Mouse (Mus musculus): ENCODE measurements around the gene Nde1.

Gene Nde1

DNA sequence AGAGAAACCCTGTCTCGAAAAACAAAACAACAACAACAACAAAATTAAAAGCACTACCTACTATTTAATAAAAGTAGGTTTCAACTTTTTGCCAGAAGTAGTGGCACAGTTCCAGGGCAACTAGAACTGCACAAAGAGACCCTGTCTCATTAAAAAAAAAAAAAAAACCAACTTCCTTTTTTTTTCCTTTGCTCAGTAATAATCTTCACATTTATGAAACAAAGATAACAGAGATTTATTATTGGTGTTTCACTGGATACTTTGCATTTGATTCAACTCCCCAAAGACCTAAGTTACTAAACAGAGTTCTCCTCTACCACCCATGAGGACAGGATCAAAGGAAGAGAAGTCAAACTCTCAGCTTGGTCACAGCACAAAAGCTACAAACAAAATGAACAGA lies 2.1 kb upstream of the Nde1 start:
- DNase-seq (ENCODE audit: extremely low read depth, low read depth) = no peak

DNA sequence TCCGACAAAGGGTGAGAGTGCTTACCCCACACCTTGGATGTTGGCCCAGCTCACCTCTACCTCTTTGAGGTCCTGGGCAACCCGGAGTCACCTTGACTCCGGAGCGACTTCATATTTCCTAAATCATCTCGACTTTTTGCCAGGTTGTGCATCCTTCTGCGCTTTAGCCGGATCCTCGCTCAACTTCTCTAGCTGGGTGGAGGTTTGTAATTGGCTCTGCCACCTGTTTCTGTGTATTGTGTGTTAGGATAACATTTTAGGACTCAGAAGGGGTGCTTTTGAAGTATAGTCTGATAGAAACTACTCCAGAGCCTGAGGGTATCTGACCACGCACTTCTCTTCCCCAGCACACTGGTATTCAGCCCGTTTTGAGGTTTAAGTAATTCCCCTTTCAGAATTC lies 656 bp downstream of the Nde1 start:
- DNase-seq (ENCODE audit: extremely low read depth, low read depth) = no peak

DNA sequence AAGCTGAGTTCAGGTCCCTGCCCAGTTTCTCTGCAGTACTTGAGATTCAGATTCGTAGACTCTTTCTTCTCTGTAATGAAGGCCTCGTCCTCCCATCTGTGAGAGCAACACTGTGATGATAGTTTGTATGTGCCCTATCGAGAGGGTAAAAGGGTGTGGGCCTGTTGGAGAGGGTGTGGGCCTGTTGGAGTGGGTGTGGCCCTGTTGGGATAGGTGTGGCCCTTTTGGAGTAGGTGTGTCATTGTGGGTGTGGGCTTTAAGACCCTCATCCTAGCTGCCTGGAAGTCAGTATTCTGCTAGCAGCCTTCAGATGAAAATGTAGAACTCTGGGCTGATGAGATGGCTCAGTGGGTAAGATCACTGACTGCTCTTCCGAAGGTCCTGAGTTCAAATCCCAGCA lies 3.4 kb downstream of the Nde1 start:
- DNase-seq (ENCODE audit: extremely low read depth, low read depth) = no peak

GRCm38 (mm10) chr16:14169706-14170105 lies 6.6 kb downstream of the Nde1 start:
- DNase-seq (ENCODE audit: extremely low read depth, low read depth) = no peak

DNA sequence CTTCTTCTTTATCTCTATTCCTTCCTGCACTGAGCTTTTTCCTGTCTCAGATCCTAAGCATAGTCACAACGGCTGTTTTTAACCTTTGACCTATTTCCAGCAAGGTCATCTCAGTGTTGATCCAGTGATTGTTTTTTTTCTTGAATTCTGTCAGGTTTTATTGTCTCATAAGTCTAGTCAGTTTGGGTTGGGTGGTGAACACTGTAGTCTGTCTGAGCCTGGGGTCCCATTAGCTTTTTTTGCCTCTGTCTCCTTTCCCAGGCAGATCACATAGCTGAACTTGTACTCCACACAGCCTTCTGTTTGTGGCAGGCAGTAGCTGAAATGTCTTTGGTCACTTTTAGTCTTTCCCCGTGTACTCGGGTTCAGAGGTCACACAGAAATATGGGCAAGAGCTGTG lies 15.0 kb downstream of the Nde1 start:
- no peak for DNase-seq (ENCODE audit: extremely low read depth, low read depth)

GRCm38 (mm10) chr16:14180163-14180733 lies 17.2 kb downstream of the Nde1 start:
- DNase-seq (ENCODE audit: extremely low read depth, low read depth) = no peak

DNA sequence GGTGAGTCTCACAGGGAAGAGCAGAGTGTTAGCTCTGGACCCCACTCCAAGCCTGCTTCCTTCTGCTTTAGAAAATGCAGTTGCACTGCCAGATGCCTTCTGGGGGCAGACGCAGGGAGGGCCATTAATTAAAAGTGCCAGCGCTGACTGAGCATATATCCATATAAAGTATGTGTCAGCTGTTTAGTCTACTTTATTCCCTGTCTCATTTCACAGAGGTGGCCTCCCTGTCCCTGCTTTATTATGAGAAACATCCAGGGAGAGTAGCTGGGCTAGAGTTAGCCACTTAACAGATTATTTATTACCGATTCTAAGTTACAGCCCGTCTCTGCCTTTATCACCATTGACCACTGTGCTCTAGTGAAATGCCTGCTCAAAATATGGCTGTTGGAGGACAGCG lies 19.3 kb downstream of the Nde1 start:
- no peak for DNase-seq (ENCODE audit: extremely low read depth, low read depth)

GRCm38 (mm10) chr16:14183856-14184255 lies 20.8 kb downstream of the Nde1 start:
- DNase-seq (ENCODE audit: extremely low read depth, low read depth) = no peak

GRCm38 (mm10) chr16:14185516-14185915 lies 22.4 kb downstream of the Nde1 start:
- DNase-seq (ENCODE audit: extremely low read depth, low read depth) = no peak

DNA sequence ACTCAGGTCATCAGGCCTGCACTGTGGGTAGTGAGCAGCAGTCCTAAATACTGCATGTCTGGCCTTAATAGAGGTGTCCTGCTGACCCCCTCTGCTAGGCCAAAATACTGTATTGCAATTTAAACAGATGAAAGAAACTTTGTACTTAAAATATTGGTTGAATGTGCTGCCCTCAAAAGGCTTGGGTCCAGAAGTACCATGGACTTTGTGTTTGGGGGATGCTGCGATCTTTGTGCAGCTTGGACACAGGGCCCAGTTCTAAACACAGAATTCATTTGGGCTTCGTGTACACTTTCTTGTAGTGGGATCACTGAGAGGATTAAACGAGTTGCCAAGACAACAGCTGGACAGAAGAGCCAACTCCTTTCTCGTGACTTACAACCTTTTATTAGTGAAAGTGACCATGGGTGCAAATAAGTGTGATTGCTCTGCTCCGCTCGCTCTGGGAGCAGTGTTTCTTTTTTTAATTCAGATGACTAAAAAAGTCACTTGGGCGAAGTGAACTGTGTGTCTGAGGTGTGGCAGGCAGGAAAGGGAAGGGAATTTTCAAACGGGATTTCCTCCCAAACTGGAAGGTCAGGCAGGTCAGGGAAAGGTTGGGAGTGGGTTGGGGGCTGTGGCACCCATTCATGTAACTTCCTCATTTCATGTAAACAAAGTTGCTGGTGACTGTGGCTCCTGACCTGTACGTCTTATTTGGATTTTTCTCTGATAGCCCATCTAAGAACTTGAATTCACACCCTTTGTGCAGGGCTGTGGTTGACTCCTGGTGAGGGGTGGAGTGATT lies 31.3 kb downstream of the Nde1 start:
- no peak for DNase-seq (ENCODE audit: extremely low read depth, low read depth)

- DNase-seq (ENCODE audit: extremely low read depth, low read depth) = peak; percentile 26
Observed at GRCm38 (mm10) chr16:14195427-14195826, 32.4 kb downstream of the Nde1 start.

- no peak for DNase-seq (ENCODE audit: extremely low read depth, low read depth)
Observed at GRCm38 (mm10) chr16:14198798-14199197, 35.7 kb downstream of the Nde1 start.

DNA sequence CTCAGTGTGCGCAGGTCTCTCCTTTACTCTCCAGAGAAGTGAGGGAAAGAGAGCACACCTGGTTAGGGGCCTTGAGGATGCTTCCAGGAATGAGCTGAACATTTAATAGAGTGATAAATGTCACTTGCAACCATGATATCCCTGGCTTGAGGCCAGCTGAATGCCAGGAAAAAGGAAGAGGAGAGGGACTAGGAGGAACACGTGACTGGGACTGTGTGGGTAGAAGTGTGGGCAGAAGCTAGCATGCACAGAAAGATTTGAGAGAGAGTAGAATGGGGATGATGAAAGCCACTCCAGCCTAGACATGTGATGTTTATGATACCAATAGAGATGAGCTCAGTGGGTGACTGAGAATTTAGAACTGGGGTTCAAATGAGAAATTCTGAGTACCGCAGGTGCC lies 52.1 kb downstream of the Nde1 start:
- no peak for DNase-seq (ENCODE audit: extremely low read depth, low read depth)

DNA sequence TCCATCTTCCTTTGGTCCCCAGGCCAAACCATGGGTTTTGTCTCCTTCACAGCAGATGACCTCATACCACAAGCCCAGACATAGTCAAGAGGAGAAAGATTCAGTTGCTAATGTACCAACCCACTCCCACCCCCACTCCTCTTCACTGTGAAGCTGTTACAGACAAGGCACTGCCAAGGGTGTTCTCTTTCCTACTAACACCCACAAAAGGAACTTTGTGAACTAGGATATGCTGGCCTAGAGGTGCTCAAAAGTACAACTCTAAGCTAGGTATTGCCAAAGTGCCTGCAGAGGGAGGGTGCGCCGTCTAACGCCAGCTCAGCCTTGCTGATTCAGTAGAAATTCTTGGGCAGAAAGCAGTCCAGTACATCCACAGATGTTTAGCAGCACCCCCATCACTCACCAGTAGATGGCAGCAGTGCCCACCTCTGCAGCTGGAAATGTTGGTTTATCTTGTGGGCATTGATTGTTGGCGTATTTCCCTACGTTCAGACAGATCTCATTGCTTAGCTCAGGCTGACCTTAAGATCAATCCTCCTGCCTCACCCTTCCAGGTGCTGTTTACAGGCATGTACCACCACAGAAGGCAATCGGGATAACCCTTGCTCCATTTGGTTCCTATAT lies 74.1 kb downstream of the Nde1 start:
- DNase-seq (ENCODE audit: extremely low read depth, low read depth) = peak; percentile 39

- no peak for DNase-seq (ENCODE audit: extremely low read depth, low read depth)
Observed at GRCm38 (mm10) chr16:14242059-14242458, 79.0 kb downstream of the Nde1 start.
